Mouse (Mus musculus) erythroblast, embryonic 14.5 days (primary cell): ENCODE data around the gene Gabrb1.

Source experiments
- GATA1 ChIP-seq: IDR thresholded peaks from 2 replicates; pipeline ENCODE4 v1.6.1; 2012; ENCODE audit warnings: low read length, inconsistent platforms, mixed read lengths
- TAL1 ChIP-seq: IDR thresholded peaks from 3 replicates; pipeline ENCODE4 v1.6.1; 2012; ENCODE audit warnings: low read length, inconsistent platforms, mixed read lengths

- no peak for TF ChIP-seq GATA1
- TF ChIP-seq TAL1, result no peak
These were observed 268.4 kb downstream of the Gabrb1 start for GRCm38 (mm10) chr5:71926336-71926735.
